Mouse (Mus musculus): ENCODE measurements around the gene Abca3. TPM values are rescaled to one million over a fixed set of nuclear protein-coding genes. Genes with fewer than 3 reads are reported as not detected.

The Abca3 gene
- polyA plus RNA-seq, 1 experiment from 2014 or later = 12.8 TPM

GRCm38 (mm10) chr17:24437016-24437415, 85.3 kb downstream of the Abca3 start:
- no peak overlapping the region for H3K4me3 ChIP-seq (ENCODE audit: low read depth, low read length)
- WGBS = 69% methylated on average over 5 of the region's 5 CpGs
- H3K9ac ChIP-seq (ENCODE audit: low read length) = no peak overlapping the region
- ATAC-seq (replicated peaks; ENCODE audit: low FRiP score, low TSS enrichment, low read depth) = peak; percentile 32; the same call in 1 of the 2 replicates
- H3K4me2 ChIP-seq (ENCODE audit: low read length) = no peak overlapping the region
- no peaks in the 10 kb centered on the region for H3K27me3 ChIP-seq (replicated peaks; ENCODE audit: control insufficient read depth, insufficient read depth, low read length)
- H3K9me3 ChIP-seq (ENCODE audit: control insufficient read depth, low read length) = no peaks in the 10 kb centered on the region
- DNase-seq (ENCODE audit: low spot score) = peak; percentile 63
- H3K4me1 ChIP-seq (replicated peaks; ENCODE audit: control insufficient read depth, insufficient read depth, low read length) = no peaks in the 10 kb centered on the region
- no peak overlapping the region for H3K27ac ChIP-seq (ENCODE audit: low read depth)
- peaks cover 72% of the 10 kb centered on the region for H3K36me3 ChIP-seq (ENCODE audit: control insufficient read depth, insufficient read depth, low read length)

GRCm38 (mm10) chr17:24440377-24440776, 88.6 kb downstream of the Abca3 start:
- Histone ChIP-seq H3K27me3 (replicated peaks; ENCODE audit: control insufficient read depth, insufficient read depth, low read length) (no peaks in the 10 kb centered on the region), H3K9ac (ENCODE audit: low read length) (no peak overlapping the region), H3K4me3 (ENCODE audit: low read depth, low read length) (no peak overlapping the region), H3K27ac (ENCODE audit: low read depth) (no peak overlapping the region), H3K36me3 (ENCODE audit: control insufficient read depth, insufficient read depth, low read length) (peaks cover 86% of the 10 kb centered on the region), H3K4me1 (replicated peaks; ENCODE audit: control insufficient read depth, insufficient read depth, low read length) (no peaks in the 10 kb centered on the region), H3K4me2 (ENCODE audit: low read length) (no peak overlapping the region), H3K9me3 (ENCODE audit: control insufficient read depth, low read length) (no peaks in the 10 kb centered on the region)
- ATAC-seq (replicated peaks; ENCODE audit: low FRiP score, low TSS enrichment, low read depth) (no peak), DNase-seq (ENCODE audit: low spot score) (no peak)
- 90% methylated on average over 8 of the region's 8 CpGs for WGBS

DNA sequence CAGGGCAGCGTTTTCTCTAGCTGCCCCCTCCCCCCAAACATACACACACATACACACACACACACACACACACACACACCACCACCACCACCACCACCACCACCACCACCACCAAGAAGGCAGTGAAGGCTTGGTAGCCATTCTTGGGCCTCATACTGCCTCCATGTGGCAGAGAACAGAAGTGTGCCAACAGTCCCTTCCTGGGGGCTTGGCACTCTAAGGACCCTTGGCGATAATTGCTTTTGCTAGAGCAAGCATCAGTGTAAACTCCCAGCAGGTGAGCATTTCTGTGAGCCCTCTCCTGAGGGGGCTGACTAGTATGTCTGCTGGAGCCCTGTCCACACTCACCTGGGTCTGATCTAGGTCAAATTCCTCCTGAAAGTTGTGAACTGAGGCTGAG, 89.4 kb downstream of the Abca3 start:
- WGBS = 57% methylated on average over 2 of the region's 2 CpGs

DNA sequence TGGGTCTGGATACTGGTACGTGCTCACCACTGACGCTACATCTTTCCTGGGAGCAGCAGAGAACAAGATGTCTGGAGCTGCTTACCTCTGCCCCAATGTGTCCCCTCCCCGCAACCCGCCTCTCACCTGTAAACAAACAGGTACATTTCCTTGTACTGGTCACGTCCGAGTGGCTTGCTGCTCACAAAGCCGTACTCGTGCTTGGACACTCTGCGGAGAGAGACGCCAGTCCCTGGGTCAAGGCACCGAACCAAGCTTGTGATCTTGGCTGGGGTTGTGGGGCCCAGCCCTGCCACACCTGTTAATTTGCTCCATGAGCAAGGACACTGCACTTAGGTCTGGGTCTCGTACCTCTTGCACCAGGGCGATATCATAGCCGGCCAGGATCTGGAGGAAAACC, 90.4 kb downstream of the Abca3 start:
- Histone ChIP-seq H3K4me1 (replicated peaks; ENCODE audit: control insufficient read depth, insufficient read depth, low read length) (no peaks in the 10 kb centered on the region), H3K4me3 (ENCODE audit: low read depth, low read length) (no peak overlapping the region), H3K4me2 (ENCODE audit: low read length) (no peak overlapping the region), H3K9ac (ENCODE audit: low read length) (no peak overlapping the region), H3K36me3 (ENCODE audit: control insufficient read depth, insufficient read depth, low read length) (peaks cover 91% of the 10 kb centered on the region), H3K27ac (ENCODE audit: low read depth) (no peak overlapping the region), H3K9me3 (ENCODE audit: control insufficient read depth, low read length) (no peaks in the 10 kb centered on the region), H3K27me3 (replicated peaks; ENCODE audit: control insufficient read depth, insufficient read depth, low read length) (no peaks in the 10 kb centered on the region)
- ATAC-seq (replicated peaks; ENCODE audit: low FRiP score, low TSS enrichment, low read depth) (no peak), DNase-seq (ENCODE audit: low spot score) (no peak)
- 86% methylated on average over 14 of the region's 14 CpGs for WGBS

More for the DNA sequence above, 89.4 kb downstream of the Abca3 start:
- H3K36me3 ChIP-seq (ENCODE audit: control insufficient read depth, insufficient read depth, low read length) = peaks cover 86% of the 10 kb centered on the region
- no peak overlapping the region for H3K4me3 ChIP-seq (ENCODE audit: low read depth, low read length)
- H3K4me2 ChIP-seq (ENCODE audit: low read length) = no peak overlapping the region
- H3K4me1 ChIP-seq (replicated peaks; ENCODE audit: control insufficient read depth, insufficient read depth, low read length) = no peaks in the 10 kb centered on the region
- H3K27me3 ChIP-seq (replicated peaks; ENCODE audit: control insufficient read depth, insufficient read depth, low read length) = no peaks in the 10 kb centered on the region
- no peak overlapping the region for H3K27ac ChIP-seq (ENCODE audit: low read depth)
- ATAC-seq (replicated peaks; ENCODE audit: low FRiP score, low TSS enrichment, low read depth) (no peak), DNase-seq (ENCODE audit: low spot score) (no peak)
- no peaks in the 10 kb centered on the region for H3K9me3 ChIP-seq (ENCODE audit: control insufficient read depth, low read length)
- H3K9ac ChIP-seq (ENCODE audit: low read length) = no peak overlapping the region

DNA sequence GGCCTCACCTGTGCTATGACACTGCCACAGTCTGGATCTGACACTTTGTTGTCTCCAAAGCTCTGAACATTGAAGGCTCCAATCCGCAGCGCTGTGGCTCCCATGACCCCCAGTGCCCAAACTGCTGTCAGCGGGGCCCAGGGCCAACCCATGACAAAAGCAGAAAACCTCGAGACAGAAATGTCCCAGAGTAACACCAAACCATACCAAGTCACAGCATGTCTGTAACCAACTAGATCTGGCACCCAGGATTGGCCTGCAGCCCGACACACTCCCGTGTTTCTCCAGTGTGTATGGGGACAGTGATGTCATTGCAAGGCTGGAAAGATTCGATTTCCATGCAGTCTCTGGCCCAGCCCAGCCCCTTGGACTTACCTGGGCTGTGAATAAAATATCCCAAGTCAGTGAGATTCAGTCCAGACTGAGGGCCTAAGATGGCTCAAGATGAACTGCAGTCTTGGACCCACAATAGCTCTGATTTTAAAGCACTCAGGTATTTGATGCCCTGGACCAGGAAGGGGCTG, 90.9 kb downstream of the Abca3 start, which contains the start of gene Dnase1l2:
Gene Dnase1l2, minus strand, starts transcription at position 474 of the 524 bp plus-strand sequence.
- no peak for DNase-seq (ENCODE audit: low spot score)
- Histone ChIP-seq H3K4me2 (ENCODE audit: low read length) (no peak within 1 kb of the TSS), H3K36me3 (ENCODE audit: control insufficient read depth, insufficient read depth, low read length) (peaks cover 92% of the 10 kb centered on the region), H3K27me3 (replicated peaks; ENCODE audit: control insufficient read depth, insufficient read depth, low read length) (no peaks in the 10 kb centered on the region), H3K4me3 (ENCODE audit: low read depth, low read length) (no peak within 1 kb of the TSS), H3K9me3 (ENCODE audit: control insufficient read depth, low read length) (no peaks in the 10 kb centered on the region), H3K4me1 (replicated peaks; ENCODE audit: control insufficient read depth, insufficient read depth, low read length) (no peaks in the 10 kb centered on the region), H3K9ac (ENCODE audit: low read length) (no peak within 1 kb of the TSS), H3K27ac (ENCODE audit: low read depth) (no peak within 1 kb of the TSS)
- 86% methylated on average over 7 of the region's 7 CpGs for WGBS
- no peak for ATAC-seq (replicated peaks; ENCODE audit: low FRiP score, low TSS enrichment, low read depth)

DNA sequence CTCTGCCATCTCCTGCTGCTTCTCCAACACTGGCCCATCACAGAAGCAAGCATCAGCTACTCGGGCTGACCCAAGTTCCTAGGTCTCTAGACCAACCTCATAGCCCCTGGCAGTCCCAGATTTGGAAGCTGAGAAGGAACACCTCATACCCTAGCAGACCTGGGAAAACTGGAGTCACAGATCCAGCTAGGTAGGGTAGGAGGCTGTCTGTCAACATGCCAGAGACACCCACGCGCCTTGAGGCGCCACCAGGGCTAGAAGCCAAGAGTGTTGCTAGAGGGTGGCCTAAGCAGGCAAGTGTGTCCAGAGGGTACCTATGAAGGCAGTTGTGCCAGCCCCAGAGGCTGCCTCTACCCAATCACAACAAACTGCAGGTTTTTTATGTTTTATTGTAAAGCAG, 91.7 kb downstream of the Abca3 start:
- H3K9me3 ChIP-seq (ENCODE audit: control insufficient read depth, low read length) = no peaks in the 10 kb centered on the region
- H3K4me1 ChIP-seq (replicated peaks; ENCODE audit: control insufficient read depth, insufficient read depth, low read length) = no peaks in the 10 kb centered on the region
- H3K27me3 ChIP-seq (replicated peaks; ENCODE audit: control insufficient read depth, insufficient read depth, low read length) = no peaks in the 10 kb centered on the region
- no peak overlapping the region for H3K27ac ChIP-seq (ENCODE audit: low read depth)
- no peak overlapping the region for H3K4me3 ChIP-seq (ENCODE audit: low read depth, low read length)
- peaks cover 92% of the 10 kb centered on the region for H3K36me3 ChIP-seq (ENCODE audit: control insufficient read depth, insufficient read depth, low read length)
- no peak for ATAC-seq (replicated peaks; ENCODE audit: low FRiP score, low TSS enrichment, low read depth)
- 92% methylated on average over 4 of the region's 4 CpGs for WGBS
- no peak overlapping the region for H3K4me2 ChIP-seq (ENCODE audit: low read length)
- no peak overlapping the region for H3K9ac ChIP-seq (ENCODE audit: low read length)
- DNase-seq (ENCODE audit: low spot score) = no peak

- H3K4me3 ChIP-seq (ENCODE audit: low read depth, low read length) = no peak overlapping the region
- H3K9me3 ChIP-seq (ENCODE audit: control insufficient read depth, low read length) = no peaks in the 10 kb centered on the region
- H3K4me1 ChIP-seq (replicated peaks; ENCODE audit: control insufficient read depth, insufficient read depth, low read length) = no peaks in the 10 kb centered on the region
- 90% methylated on average over 8 of the region's 8 CpGs for WGBS
- DNase-seq (ENCODE audit: low spot score) = no peak
- no peak overlapping the region for H3K27ac ChIP-seq (ENCODE audit: low read depth)
- ATAC-seq (replicated peaks; ENCODE audit: low FRiP score, low TSS enrichment, low read depth) = no peak
- H3K9ac ChIP-seq (ENCODE audit: low read length) = no peak overlapping the region
- H3K36me3 ChIP-seq (ENCODE audit: control insufficient read depth, insufficient read depth, low read length) = peaks cover 91% of the 10 kb centered on the region
- H3K27me3 ChIP-seq (replicated peaks; ENCODE audit: control insufficient read depth, insufficient read depth, low read length) = no peaks in the 10 kb centered on the region
- H3K4me2 ChIP-seq (ENCODE audit: low read length) = no peak overlapping the region
Observed at GRCm38 (mm10) chr17:24446590-24446989, 94.8 kb downstream of the Abca3 start.

DNA sequence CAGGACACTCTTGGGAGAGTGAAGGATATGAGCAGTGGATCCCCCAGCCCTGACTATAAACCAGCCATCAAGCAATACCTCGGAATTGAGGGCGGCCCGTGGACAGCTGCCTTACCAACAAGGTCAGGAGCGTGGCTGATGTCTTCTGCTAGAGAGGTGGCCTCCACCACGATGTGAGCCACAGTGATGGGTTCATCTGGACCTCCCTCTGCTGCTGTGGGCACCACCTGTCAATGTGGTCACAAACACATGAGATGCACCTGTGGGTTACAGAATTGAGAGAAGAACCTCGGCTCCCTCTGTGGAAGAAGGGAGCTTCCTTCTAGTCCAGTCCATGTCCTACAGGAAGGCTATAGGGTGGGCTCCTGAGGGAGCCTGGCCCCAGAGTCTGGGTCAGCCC, 97.8 kb downstream of the Abca3 start:
- H3K27me3 ChIP-seq (replicated peaks; ENCODE audit: control insufficient read depth, insufficient read depth, low read length) = no peaks in the 10 kb centered on the region
- ATAC-seq (replicated peaks; ENCODE audit: low FRiP score, low TSS enrichment, low read depth) (no peak), DNase-seq (ENCODE audit: low spot score) (no peak)
- no peak overlapping the region for H3K4me3 ChIP-seq (ENCODE audit: low read depth, low read length)
- peaks cover 75% of the 10 kb centered on the region for H3K36me3 ChIP-seq (ENCODE audit: control insufficient read depth, insufficient read depth, low read length)
- H3K4me2 ChIP-seq (ENCODE audit: low read length) = no peak overlapping the region
- H3K9ac ChIP-seq (ENCODE audit: low read length) = no peak overlapping the region
- 95% methylated on average over 6 of the region's 6 CpGs for WGBS
- H3K9me3 ChIP-seq (ENCODE audit: control insufficient read depth, low read length) = no peaks in the 10 kb centered on the region
- peaks cover 8% of the 10 kb centered on the region for H3K4me1 ChIP-seq (replicated peaks; ENCODE audit: control insufficient read depth, insufficient read depth, low read length)
- no peak overlapping the region for H3K27ac ChIP-seq (ENCODE audit: low read depth)

GRCm38 (mm10) chr17:24451220-24451619, 99.5 kb downstream of the Abca3 start:
- Histone ChIP-seq H3K27ac (ENCODE audit: low read depth) (no peak overlapping the region), H3K4me2 (ENCODE audit: low read length) (no peak overlapping the region), H3K4me3 (ENCODE audit: low read depth, low read length) (no peak overlapping the region), H3K4me1 (replicated peaks; ENCODE audit: control insufficient read depth, insufficient read depth, low read length) (peaks cover 8% of the 10 kb centered on the region), H3K27me3 (replicated peaks; ENCODE audit: control insufficient read depth, insufficient read depth, low read length) (no peaks in the 10 kb centered on the region), H3K9ac (ENCODE audit: low read length) (no peak overlapping the region), H3K36me3 (ENCODE audit: control insufficient read depth, insufficient read depth, low read length) (peaks cover 58% of the 10 kb centered on the region), H3K9me3 (ENCODE audit: control insufficient read depth, low read length) (no peaks in the 10 kb centered on the region)
- ATAC-seq (replicated peaks; ENCODE audit: low FRiP score, low TSS enrichment, low read depth) = no peak
- no peak for DNase-seq (ENCODE audit: low spot score)
- WGBS = 93% methylated on average over 6 of the region's 6 CpGs
